8 mouse cellular contexts compared by ENCODE assay signal in genomic region chr5:98854264-98854626, GRCm38 (mm10). TPM values are rescaled to one million over a fixed set of nuclear protein-coding genes. Genes with fewer than 3 reads are reported as not detected.
DNase-seq lines count a peak whose midpoint lies in the region; ATAC-seq lines count a peak whose summit lies in the region.

Gene Bmp3 (plus strand): TSS chr5:98854415.

- no peak for ATAC-seq in heart, embryonic 14.5 days (ENCODE audit: insufficient number of reproducible peaks, insufficient read depth, low FRiP score, low read depth)
- peak; percentile 66; the same call in 1 of the 2 replicates for ATAC-seq in hindbrain, embryonic 11.5 days (ENCODE audit: low FRiP score)
- ATAC-seq in midbrain, embryonic 12.5 days (ENCODE audit: low FRiP score, low read depth): peak; percentile 47

- H3K27me3 ChIP-seq in heart, embryonic 14.5 days (ENCODE audit: control insufficient read depth, insufficient read depth, low read length): peaks cover 64% of the 10 kb centered on the region
- H3K27me3 ChIP-seq in hindbrain, embryonic 11.5 days (ENCODE audit: control insufficient read depth, insufficient read depth, low read length): peaks cover 25% of the 10 kb centered on the region
- H3K27me3 ChIP-seq in midbrain, embryonic 12.5 days: peaks cover 57% of the 10 kb centered on the region

- H3K9ac ChIP-seq in heart, embryonic 14.5 days (ENCODE audit: low read length): peak within 1 kb of the TSS; percentile 42; the same call in 1 of the 2 replicates
- peak within 1 kb of the TSS; percentile 21; the same call in 1 of the 2 replicates for H3K9ac ChIP-seq in hindbrain, embryonic 11.5 days (ENCODE audit: low read depth, low read length)
- H3K9ac ChIP-seq in midbrain, embryonic 12.5 days (replicated peaks): peak within 1 kb of the TSS; percentile 53

- peak within 1 kb of the TSS; percentile 46 to 48 for H3K4me3 ChIP-seq in heart, embryonic 14.5 days (ENCODE audit: control insufficient read depth in 1 of 2, insufficient read depth in 1 of 2, low read depth in 1 of 2, low read length in 2 of 2)
- H3K4me3 ChIP-seq in hindbrain, embryonic 11.5 days (ENCODE audit: low read depth, low read length): peak within 1 kb of the TSS; percentile 48
- H3K4me3 ChIP-seq in midbrain, embryonic 12.5 days: peak within 1 kb of the TSS; percentile 59

- H3K27ac ChIP-seq in heart, embryonic 14.5 days (replicated peaks in 1 of 2; ENCODE audit: control insufficient read depth in 1 of 2, insufficient read depth in 1 of 2, low read depth in 2 of 2, low read length in 2 of 2): no peak within 1 kb of the TSS
- no peak within 1 kb of the TSS for H3K27ac ChIP-seq in hindbrain, embryonic 11.5 days (ENCODE audit: low read depth, low read length)
- H3K27ac ChIP-seq in midbrain, embryonic 12.5 days (replicated peaks): no peak within 1 kb of the TSS

- peak within 1 kb of the TSS; percentile 93 for H3K4me2 ChIP-seq in heart, embryonic 14.5 days (ENCODE audit: low read length)
- peak within 1 kb of the TSS; percentile 93 for H3K4me2 ChIP-seq in hindbrain, embryonic 11.5 days (replicated peaks; ENCODE audit: low read depth, low read length)
- peak within 1 kb of the TSS; percentile 96 for H3K4me2 ChIP-seq in midbrain, embryonic 12.5 days (replicated peaks)

- peaks cover 4 to 7% of the 10 kb centered on the region in 2 experiments; a peak in 2 of 4 replicates for H3K4me1 ChIP-seq in heart, embryonic 14.5 days (ENCODE audit: control insufficient read depth in 2 of 2, insufficient read depth in 2 of 2, low read length in 2 of 2)
- 0 out of 2 replicates have a peak, but pooled peaks cover 2% of the 10 kb centered on the region for H3K4me1 ChIP-seq in hindbrain, embryonic 11.5 days (replicated peaks; ENCODE audit: control insufficient read depth, insufficient read depth, low read length)
- H3K4me1 ChIP-seq in midbrain, embryonic 12.5 days: peaks cover 15% of the 10 kb centered on the region

- intact Hi-C loops in left cerebral cortex, postnatal 36 days (cut with DNase I): no loop called here

- whole genome bisulfite sequencing in heart, embryonic 14.5 days: 2% methylated on average over 10 of the region's 10 CpGs
- WGBS in hindbrain, embryonic 11.5 days: 6% methylated on average over 10 of the region's 10 CpGs
- 5% methylated on average over 10 of the region's 10 CpGs for WGBS in midbrain, embryonic 12.5 days

- no peaks in the 10 kb centered on the region for H3K9me3 ChIP-seq in heart, embryonic 14.5 days (ENCODE audit: control insufficient read depth, low read length)
- H3K9me3 ChIP-seq in hindbrain, embryonic 11.5 days (ENCODE audit: control insufficient read depth, low read length): no peaks in the 10 kb centered on the region
- no peaks in the 10 kb centered on the region for H3K9me3 ChIP-seq in midbrain, embryonic 12.5 days

- DNase-seq in heart, adult 11 months: no peak
- DNase-seq in embryo, embryonic 9.5 days (ENCODE audit: extremely low spot score): peak; percentile 28
- peak; percentile 43 for DNase-seq in hindbrain, embryonic 11.5 days (ENCODE audit: low spot score)
- DNase-seq in left cerebral cortex, postnatal 36 days (ENCODE audit: low spot score in 2 of 2): peak; percentile 49 to 53
- DNase-seq in yolk sac, embryonic 10.5 days (ENCODE audit: low spot score): peak; percentile 8
- DNase-seq in spleen, postnatal 4 days (ENCODE audit: low spot score in 2 of 2): no peak

- no peaks in the 10 kb centered on the region for H3K36me3 ChIP-seq in heart, embryonic 14.5 days (ENCODE audit: control insufficient read depth, insufficient read depth, low read length)
- H3K36me3 ChIP-seq in hindbrain, embryonic 11.5 days (ENCODE audit: control insufficient read depth, insufficient read depth, low read length): no peaks in the 10 kb centered on the region
- no peaks in the 10 kb centered on the region for H3K36me3 ChIP-seq in midbrain, embryonic 12.5 days

RNA-seq across cellular contexts. Expression of gene Bmp3, which starts in this region (rescaled TPM):
- polyA plus RNA-seq in heart, embryonic 14.5 days (2014; fragmentation: Nextera tagmentation; extraction: Ambion mirVana): 0.53 and 0.73 TPM in 2 replicates
- 1.3 and 2.1 TPM in 2 replicates for polyA plus RNA-seq in hindbrain, embryonic 11.5 days (2014; fragmentation: Nextera tagmentation; extraction: Ambion mirVana)
- 10 to 100 TPM; 14.2 to 16.2 TPM for total RNA-seq in left cerebral cortex, postnatal 36 days (2021)
- polyA plus RNA-seq in midbrain, embryonic 12.5 days (2016; fragmentation: Nextera tagmentation; extraction: Ambion mirVana): 0.94 and 0.98 TPM in 2 replicates

Comparison
In these comparisons a context has a peak if more than half of its experiments do, and no peak if none do; other contexts are left out.
1. Peak in ATAC-seq, H3K4me3 ChIP-seq, H3K9ac ChIP-seq and H3K4me2 ChIP-seq in midbrain, embryonic 12.5 days; RNA of the gene not detected or under 1 TPM.
2. DNase-seq: peak in embryo, embryonic 9.5 days (single experiment), hindbrain, embryonic 11.5 days (single experiment), left cerebral cortex, postnatal 36 days (2 of 2) and yolk sac, embryonic 10.5 days (single experiment); none in heart, adult 11 months (single experiment) and spleen, postnatal 4 days (0 of 2).
3. Peak in every context shown above with its lines, with median percentiles within 50 percentile points of each other: H3K4me2 ChIP-seq, H3K4me3 ChIP-seq and H3K9ac ChIP-seq.